Mouse (Mus musculus) cerebellum, postnatal 10 days (tissue): ENCODE results near the gene Gm10570.

Experiments
- DNase-seq, 2 experiments: peaks; one replicate each; pipeline ENCODE4 v3.0.0; 2021; ENCODE audit warnings: mixed read lengths in 2 of 2

Gene Gm10570

DNA sequence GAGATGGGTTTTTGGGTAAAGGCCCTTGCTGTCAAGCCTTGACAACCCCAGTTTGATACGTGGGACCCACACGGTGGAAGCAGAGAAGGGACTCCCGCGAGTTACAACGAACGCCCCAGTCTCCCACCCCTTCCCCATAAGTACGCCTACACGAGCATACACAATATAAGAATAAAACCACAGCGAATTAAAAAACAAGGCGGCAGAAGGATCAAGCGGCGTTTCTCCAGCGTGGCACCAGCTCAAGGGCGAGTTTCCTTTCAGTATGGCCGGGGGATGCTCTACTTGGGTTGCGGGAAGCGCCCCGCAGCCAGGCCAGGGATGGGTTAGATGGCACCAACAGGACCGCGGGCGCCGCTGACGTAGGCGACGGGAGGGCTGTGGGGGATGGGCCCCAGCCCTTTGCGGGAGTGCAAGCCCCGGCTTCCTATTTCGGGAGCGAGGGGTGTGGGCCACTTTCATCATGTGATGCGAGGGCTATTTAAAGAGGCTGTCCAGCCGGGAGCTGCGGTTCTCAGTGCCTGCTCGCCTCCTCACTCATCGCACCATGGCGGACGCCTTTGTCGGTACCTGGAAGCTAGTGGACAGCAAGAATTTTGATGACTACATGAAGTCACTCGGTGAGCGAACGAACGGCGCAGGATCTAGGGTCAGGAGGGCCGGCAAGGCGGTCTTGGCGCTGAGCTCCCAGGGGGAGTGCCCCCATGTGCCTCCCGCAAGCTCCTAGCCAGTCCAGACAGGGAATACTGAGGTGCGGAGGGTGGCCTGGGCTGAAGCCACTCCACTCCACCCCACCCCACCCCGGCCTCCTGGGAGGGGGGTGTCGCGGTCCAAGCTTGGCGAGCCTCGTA lies at the start of gene Gm10570, which contains the start of gene Fabp3:
Gene Gm10570 (minus strand): TSS at position 444 of the 851 bp plus-strand sequence.
Gene Fabp3 (plus strand): TSS at position 365 of the 851 bp plus-strand sequence.
- peak; percentile 82 to 85 for DNase-seq

DNA sequence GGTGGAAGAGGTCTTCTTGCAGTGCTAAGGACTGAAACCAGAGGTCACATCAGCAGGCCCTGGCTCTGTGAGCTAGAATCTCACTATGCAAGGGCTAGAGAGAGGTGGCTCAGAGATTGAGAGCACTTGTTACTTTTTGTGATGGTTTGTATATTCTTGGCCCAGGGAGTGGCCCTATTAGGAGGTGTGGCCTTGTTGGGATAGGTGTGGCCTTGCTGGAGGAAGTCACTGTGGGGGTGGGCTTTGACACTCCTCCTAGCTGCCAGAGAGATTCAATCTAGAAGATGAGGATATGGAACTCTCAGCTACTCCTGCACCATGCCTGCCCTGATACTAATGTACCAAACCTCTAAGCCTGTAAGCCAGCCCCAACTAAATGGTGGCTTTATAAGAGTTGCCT lies 49.5 kb upstream of the Gm10570 start:
- no peak for DNase-seq

- no peak for DNase-seq
Observed at GRCm38 (mm10) chr4:130352588-130352987, 44.1 kb upstream of the Gm10570 start.

- no peak for DNase-seq
Observed at GRCm38 (mm10) chr4:130350690-130351422, 42.4 kb upstream of the Gm10570 start.

- DNase-seq = no peak
Observed at GRCm38 (mm10) chr4:130349666-130350065, 41.2 kb upstream of the Gm10570 start.

DNA sequence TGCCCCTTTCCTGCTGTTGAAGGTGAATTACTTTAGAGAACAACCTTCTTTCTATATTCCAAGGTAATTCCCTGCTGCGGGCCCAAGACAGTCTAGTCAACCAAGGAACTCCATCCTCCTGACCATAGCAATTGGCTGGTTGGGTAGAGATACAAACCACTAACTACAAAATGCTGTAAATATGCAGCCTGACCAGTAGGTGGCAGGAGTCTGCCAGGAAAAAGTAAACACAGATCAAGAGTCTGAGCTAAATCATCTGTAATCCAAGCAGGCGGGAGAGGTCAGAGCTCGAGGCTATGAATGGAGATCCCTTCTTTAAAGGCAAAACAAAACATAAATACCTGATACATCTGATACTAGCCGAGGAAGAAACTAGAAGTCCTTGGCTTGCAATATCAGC lies 33.2 kb upstream of the Gm10570 start:
- DNase-seq = peak; percentile 78 to 82

DNA sequence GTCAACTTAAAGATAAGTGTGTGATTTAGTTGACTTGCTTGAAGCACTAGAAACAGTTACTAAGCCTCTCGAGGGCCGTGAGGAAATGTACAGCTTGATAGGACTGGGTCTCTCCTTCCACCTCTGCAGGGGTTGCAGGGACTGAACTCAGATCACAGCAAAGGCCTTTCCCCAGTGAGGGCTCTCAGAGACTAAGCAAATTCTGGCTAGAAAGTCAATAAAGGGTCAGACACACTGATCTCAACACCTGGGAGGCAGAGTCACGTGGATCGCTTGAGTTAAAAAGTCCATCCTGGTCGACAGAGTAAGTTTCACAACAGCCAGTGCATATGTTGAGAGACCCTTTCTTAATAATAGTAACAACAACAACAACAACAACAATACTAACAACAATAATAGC lies 27.4 kb upstream of the Gm10570 start:
- DNase-seq = no peak

DNA sequence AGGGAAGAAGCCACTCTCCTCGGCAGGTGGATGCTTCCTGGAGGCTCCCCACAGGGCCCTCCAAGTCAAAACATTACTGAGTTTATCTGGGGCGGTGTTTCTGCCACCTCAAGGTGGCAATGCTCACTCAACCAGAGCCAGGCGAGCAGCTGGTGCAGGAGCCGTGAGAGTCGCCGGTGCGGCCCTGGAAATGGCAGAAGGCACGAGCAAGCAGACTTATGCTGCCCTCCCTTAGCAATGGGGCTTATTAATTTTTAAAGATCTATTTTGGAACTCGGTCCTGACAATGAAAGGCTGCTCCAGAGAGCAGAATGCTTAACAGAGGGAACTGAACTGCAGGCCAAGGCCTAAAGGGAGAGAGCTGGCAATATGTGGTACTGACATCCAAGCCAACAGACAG lies 18.9 kb upstream of the Gm10570 start:
- DNase-seq = peak; percentile 81 to 86

- no peak for DNase-seq
Observed at GRCm38 (mm10) chr4:130325446-130325845, 17.0 kb upstream of the Gm10570 start.

DNA sequence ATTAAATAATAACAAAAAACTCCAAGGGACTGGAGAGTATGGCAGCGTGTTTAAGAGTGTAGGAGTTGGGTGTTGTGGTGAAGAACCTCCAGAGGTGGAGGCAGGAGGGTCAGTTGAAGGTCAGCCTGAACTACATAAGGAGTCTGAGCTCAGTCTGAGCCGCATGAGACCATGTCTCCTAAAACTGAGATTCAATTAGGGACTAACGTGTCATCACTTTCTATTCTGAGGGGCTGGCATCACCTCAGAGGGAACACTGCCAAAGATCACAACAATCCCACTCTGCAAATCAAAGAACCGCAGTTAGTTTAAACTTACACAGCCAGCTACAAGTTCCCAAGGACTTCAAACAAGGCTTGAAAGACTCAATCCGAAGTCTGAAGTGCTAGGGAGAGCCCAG lies 15.1 kb upstream of the Gm10570 start:
- no peak for DNase-seq

DNA sequence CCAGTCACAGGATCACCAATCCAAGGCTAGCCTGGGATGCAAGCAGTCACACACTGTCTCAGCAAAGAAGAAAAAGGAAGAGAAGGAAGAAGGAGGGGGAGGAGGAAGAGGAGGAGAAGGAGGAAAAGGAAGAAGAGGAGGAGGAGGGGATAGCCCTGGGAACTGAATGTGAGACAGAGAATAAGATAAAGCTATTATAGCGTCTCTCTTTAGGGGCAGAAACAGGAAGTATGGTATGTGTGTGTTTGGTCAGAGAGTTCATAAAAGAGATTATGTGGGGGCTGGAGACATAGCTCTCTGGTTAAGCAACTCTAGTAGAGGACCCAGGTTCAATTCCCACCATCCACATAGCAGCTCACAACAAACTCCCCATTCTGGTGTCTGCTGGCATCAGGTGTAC lies 14.7 kb upstream of the Gm10570 start:
- no peak for DNase-seq

GRCm38 (mm10) chr4:130322567-130322966 lies 14.1 kb upstream of the Gm10570 start:
- no peak for DNase-seq

GRCm38 (mm10) chr4:130321640-130322039 lies 13.2 kb upstream of the Gm10570 start:
- no peak for DNase-seq

DNA sequence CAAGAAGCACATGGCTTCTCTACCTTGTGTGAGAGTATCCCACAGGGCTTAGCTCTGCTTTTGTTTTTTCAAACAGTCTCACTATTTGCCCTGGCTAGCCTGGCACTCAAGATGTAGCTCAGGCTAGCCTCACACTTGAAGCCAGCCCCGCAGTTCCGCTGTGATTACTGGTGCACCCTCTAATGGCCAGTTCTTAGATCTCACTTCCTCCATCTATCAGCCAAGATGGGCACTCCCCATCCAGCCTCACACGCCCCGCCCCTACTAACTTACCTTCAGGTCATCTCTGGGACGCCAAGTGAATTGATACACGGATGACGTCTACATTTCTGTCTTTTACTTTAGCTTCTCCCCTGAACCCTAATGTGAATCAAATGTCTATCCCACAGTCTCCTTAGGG lies 11.1 kb upstream of the Gm10570 start:
- no peak for DNase-seq

GRCm38 (mm10) chr4:130318122-130318521 lies 9.6 kb upstream of the Gm10570 start:
- DNase-seq = no peak

- DNase-seq = no peak
Observed at GRCm38 (mm10) chr4:130316691-130317090, 8.2 kb upstream of the Gm10570 start.

- peak; percentile 72 for DNase-seq
Observed at GRCm38 (mm10) chr4:130315771-130316527, 7.5 kb upstream of the Gm10570 start.

DNA sequence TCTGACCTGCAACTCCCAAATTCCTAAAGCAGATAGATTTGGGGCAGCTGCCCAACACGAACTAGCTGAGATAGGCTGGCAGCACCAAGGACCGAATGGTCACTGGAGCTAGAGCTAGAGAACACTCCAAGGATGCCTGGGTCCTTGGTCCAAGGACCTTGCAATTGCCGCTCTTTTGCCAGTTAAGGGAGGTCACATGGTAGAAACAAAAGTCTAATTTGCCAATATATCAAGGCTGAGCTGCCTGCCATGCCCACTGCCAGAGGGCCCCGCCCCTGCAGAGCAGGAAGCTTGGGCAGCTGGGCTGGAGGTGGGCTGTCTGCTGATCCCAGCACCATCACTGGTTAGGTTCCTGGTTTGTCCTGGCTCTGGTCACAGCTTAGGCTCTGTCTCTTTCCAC lies 5.1 kb upstream of the Gm10570 start:
- DNase-seq = no peak

GRCm38 (mm10) chr4:130312526-130312925 lies 4.1 kb upstream of the Gm10570 start:
- DNase-seq = no peak

DNA sequence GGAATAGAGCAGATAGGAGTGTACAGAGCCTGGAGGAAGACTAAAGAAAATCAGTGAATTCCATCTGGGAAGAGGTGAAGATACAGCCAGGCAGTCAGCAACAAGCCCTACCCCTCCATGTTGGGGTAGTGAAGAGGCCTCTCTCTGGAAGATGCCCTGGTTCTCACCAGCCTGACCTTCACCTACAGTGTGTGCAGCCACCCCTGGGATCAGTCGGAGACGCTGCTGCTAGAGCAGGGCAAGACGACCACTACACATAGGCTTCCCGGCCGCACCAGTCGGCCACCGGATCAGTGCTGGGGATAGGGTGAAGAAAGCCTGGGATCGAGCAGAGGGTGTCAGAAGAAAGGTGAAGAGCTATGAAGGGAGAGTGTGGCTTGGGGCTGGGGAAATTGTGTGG lies 780 bp upstream of the Gm10570 start:
- DNase-seq = peak in 1 of 2 experiments; percentile 45

DNA sequence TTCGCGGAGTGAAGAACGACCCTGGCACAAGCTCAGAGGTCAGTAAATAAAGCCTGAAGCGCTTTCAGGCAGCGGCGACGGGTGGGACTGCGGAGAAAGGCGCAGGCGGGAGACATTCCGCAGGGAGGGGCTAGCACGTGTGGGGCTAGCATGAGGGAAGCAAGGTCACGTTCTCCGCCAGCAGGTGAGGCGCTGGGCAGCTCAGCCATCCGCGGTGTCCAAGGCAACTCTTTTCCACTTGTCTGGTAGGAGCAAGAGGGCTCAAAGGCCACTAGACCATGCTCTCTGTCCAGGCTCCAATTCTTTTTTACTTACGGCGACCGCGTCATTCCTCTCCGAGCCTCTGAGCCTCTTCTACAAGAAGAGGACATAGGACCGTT lies 633 bp downstream of the Gm10570 start:
- DNase-seq = peak; percentile 76 to 77

DNA sequence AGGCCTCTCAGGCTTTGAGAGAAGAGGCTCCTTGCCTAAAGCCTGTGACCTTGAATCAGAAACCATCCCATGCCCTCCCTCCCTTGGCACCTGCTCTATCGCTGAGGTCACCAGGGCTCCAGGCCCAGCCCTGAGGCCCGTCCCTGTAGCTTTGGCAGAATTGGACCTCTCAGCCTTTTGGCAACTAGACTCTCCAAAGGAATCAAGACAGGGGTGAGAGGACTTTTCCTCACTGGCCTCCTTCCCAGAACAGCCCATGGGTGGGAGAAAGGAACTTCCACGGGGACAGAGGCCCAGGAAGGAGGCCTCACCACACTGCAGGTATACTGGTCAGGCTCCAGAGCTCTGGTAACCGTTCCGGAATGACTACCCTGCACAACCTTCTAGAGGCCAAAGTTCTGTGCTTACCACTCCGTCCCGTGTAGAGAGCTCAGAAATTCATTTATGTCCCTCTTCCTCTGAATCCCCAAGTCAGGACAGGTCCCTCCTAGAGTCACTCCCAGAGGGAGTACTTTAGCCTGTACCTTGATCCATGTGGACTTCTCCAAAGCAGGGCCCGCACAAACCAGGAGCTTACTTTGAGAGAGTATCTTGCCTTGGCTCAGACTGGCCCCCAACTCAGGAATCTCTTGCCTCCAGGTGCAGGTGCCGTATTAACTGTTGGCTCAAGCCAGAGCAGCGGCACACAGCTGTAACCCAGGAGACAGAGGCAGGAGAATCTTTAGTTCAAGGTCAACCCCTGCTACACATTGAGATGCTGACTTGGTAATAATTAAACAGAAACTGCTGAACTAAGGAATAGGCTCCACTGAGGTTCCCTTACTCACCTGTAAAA lies 1.5 kb downstream of the Gm10570 start:
- DNase-seq = peak; percentile 50 to 53
